In genomic region chr10:88146187-88146586, GRCm38 (mm10) we compare ENCODE assay signal across 8 mouse cellular contexts. TPM values are rescaled to one million over a fixed set of nuclear protein-coding genes. Genes with fewer than 3 reads are reported as not detected.
DNase-seq lines count a peak whose midpoint lies in the region; ATAC-seq and TF ChIP-seq lines count a peak whose summit lies in the region.

No protein-coding gene starts in this region.

- peak; percentile 30; the same call in 1 of the 2 replicates for ATAC-seq in forebrain, embryonic 12.5 days (ENCODE audit: low FRiP score)
- ATAC-seq in liver, embryonic 16.5 days (ENCODE audit: low read depth), result peak; percentile 30; the same call in 1 of the 2 replicates

- H3K4me2 ChIP-seq in forebrain, embryonic 12.5 days, result peak overlapping the region; percentile 71
- peak overlapping the region; percentile 76 for H3K4me2 ChIP-seq in liver, embryonic 16.5 days (ENCODE audit: low read depth, low read length)

- H3K36me3 ChIP-seq in forebrain, embryonic 12.5 days (replicated peaks), result peaks cover 17% of the 10 kb centered on the region
- H3K36me3 ChIP-seq in liver, embryonic 16.5 days (ENCODE audit: control insufficient read depth, insufficient read depth), result peaks cover 5% of the 10 kb centered on the region

- DNase-seq in gastrocnemius, adult 2 months, result no peak
- no peak for DNase-seq in gastrocnemius, postnatal 36 days
- peak; percentile 6 for DNase-seq in 416B (ENCODE audit: low read depth)
- no peak for DNase-seq in Muller cell, postnatal 12 days (ENCODE audit: inconsistent ontology term)
- no peak for DNase-seq in adrenal gland, adult (ENCODE audit: inconsistent age in 2 of 2, low spot score in 1 of 2)
- no peak for DNase-seq in adrenal gland, postnatal 36 days

- intact Hi-C loops in gastrocnemius, adult 2 months (cut with DNase I), result loop anchor here (10.0 kb wide), 1 partner anchor 159 kb away; no protein-coding TSS in a partner anchor
- intact Hi-C loops in gastrocnemius, postnatal 36 days (cut with DNase I), result loop anchor here (10.0 kb wide), 1 partner anchor 281 kb away; no protein-coding TSS in a partner anchor

- H3K4me1 ChIP-seq in forebrain, embryonic 12.5 days, result peaks cover 22% of the 10 kb centered on the region
- peaks cover 14% of the 10 kb centered on the region for H3K4me1 ChIP-seq in liver, embryonic 16.5 days (ENCODE audit: control insufficient read depth, low read depth, low read length)

- no peaks in the 10 kb centered on the region for H3K9me3 ChIP-seq in forebrain, embryonic 12.5 days
- H3K9me3 ChIP-seq in liver, embryonic 16.5 days (replicated peaks; ENCODE audit: control insufficient read depth, low read length), result no peaks in the 10 kb centered on the region

- 23% methylated on average over 7 of the region's 7 CpGs for WGBS in forebrain, embryonic 12.5 days
- 16% methylated on average over 7 of the region's 7 CpGs for WGBS in liver, embryonic 16.5 days (ENCODE audit: insufficient replicate concordance)

- H3K4me3 ChIP-seq in gastrocnemius, adult 2 months, result peak overlapping the region; percentile 96
- peak overlapping the region; percentile 81 for H3K4me3 ChIP-seq in forebrain, embryonic 12.5 days (replicated peaks)
- peak overlapping the region; percentile 69 for H3K4me3 ChIP-seq in liver, embryonic 16.5 days (ENCODE audit: low read depth, low read length)

- no peak for TF ChIP-seq CTCF in gastrocnemius, adult 2 months (IDR thresholded peaks at IDR 0.05)

- H3K9ac ChIP-seq in forebrain, embryonic 12.5 days, result peak overlapping the region; percentile 75
- H3K9ac ChIP-seq in liver, embryonic 16.5 days (ENCODE audit: low read depth, low read length), result peak overlapping the region; percentile 93

- no peaks in the 10 kb centered on the region for H3K27me3 ChIP-seq in forebrain, embryonic 12.5 days
- no peaks in the 10 kb centered on the region for H3K27me3 ChIP-seq in liver, embryonic 16.5 days (ENCODE audit: control insufficient read depth, insufficient read depth, low read depth, low read length)

- H3K27ac ChIP-seq in gastrocnemius, adult 2 months, result no peak overlapping the region
- no peak overlapping the region for H3K27ac ChIP-seq in forebrain, embryonic 12.5 days
- H3K27ac ChIP-seq in liver, embryonic 16.5 days (ENCODE audit: low read length), result peak overlapping the region; percentile 29

RNA-seq across cellular contexts. Expression of gene Parpbp, which starts 0.6 kb away (rescaled TPM):
- not detected for total RNA-seq in gastrocnemius, adult 2 months (2021)
- total RNA-seq in gastrocnemius, postnatal 36 days (2021), result under 1 TPM; 0.13 to 0.25 TPM
- 13.2 and 14.9 TPM in 2 replicates for polyA plus RNA-seq in forebrain, embryonic 12.5 days (2016; fragmentation: Nextera tagmentation; extraction: Ambion mirVana)
- polyA plus RNA-seq in liver, embryonic 16.5 days (2015; fragmentation: Nextera tagmentation; extraction: Ambion mirVana), result 11.2 and 14.1 TPM in 2 replicates
- total RNA-seq in adrenal gland, postnatal 36 days (2021), result 1 to 10 TPM in 1 of 2 experiments, under 1 TPM in 1; 0.96 to 1.6 TPM

RNA-seq across cellular contexts. Expression of gene Nup37, which starts 0.6 kb away (rescaled TPM):
- total RNA-seq in gastrocnemius, adult 2 months (2021), result 1 to 10 TPM; 5.3 to 6.9 TPM
- 1 to 10 TPM; 4.5 TPM for total RNA-seq in gastrocnemius, postnatal 36 days (2021)
- 81.4 and 86.9 TPM in 2 replicates for polyA plus RNA-seq in forebrain, embryonic 12.5 days (2016; fragmentation: Nextera tagmentation; extraction: Ambion mirVana)
- polyA plus RNA-seq in liver, embryonic 16.5 days (2015; fragmentation: Nextera tagmentation; extraction: Ambion mirVana), result 22.9 and 26.6 TPM in 2 replicates
- total RNA-seq in adrenal gland, postnatal 36 days (2021), result 10 to 100 TPM; 10.5 to 10.7 TPM

RNA-seq across cellular contexts. Expression of gene Washc3, which starts 54.7 kb away (rescaled TPM):
- 10 to 100 TPM; 25.3 to 32.3 TPM for total RNA-seq in gastrocnemius, adult 2 months (2021)
- 10 to 100 TPM; 27.6 to 30.4 TPM for total RNA-seq in gastrocnemius, postnatal 36 days (2021)
- polyA plus RNA-seq in forebrain, embryonic 12.5 days (2016; fragmentation: Nextera tagmentation; extraction: Ambion mirVana), result 42.5 and 47.4 TPM in 2 replicates
- 23.8 and 25.4 TPM in 2 replicates for polyA plus RNA-seq in liver, embryonic 16.5 days (2015; fragmentation: Nextera tagmentation; extraction: Ambion mirVana)
- total RNA-seq in adrenal gland, postnatal 36 days (2021), result 10 to 100 TPM; 51.6 to 65.0 TPM

RNA-seq across cellular contexts. Expression of gene Pmch, which starts 55.3 kb away (rescaled TPM):
- total RNA-seq in gastrocnemius, adult 2 months (2021), result not detected
- total RNA-seq in gastrocnemius, postnatal 36 days (2021), result not detected
- polyA plus RNA-seq in forebrain, embryonic 12.5 days (2016; fragmentation: Nextera tagmentation; extraction: Ambion mirVana), result 5.2 and 12.4 TPM in 2 replicates
- polyA plus RNA-seq in liver, embryonic 16.5 days (2015; fragmentation: Nextera tagmentation; extraction: Ambion mirVana), result 0.25 and 0.40 TPM in 2 replicates
- not detected for total RNA-seq in adrenal gland, postnatal 36 days (2021)
